Mouse (Mus musculus) C2C12 (cell line): Measurements from ENCODE around the gene Hist1h1d. TPM values are rescaled to one million over a fixed set of nuclear protein-coding genes. Genes with fewer than 3 reads are reported as not detected.

ENCODE experiments used
- H3K27me3 ChIP-seq: one replicate; pipeline ENCODE4 v1.6.1; 2011; ENCODE audit not compliant: control insufficient read depth, insufficient read depth, insufficient read length
- H3K36me3 ChIP-seq: one replicate; pipeline ENCODE4 v1.6.1; 2011; ENCODE audit not compliant: control insufficient read depth, insufficient read depth
- H3K4me3 ChIP-seq: one replicate; pipeline ENCODE4 v1.5.1; 2011; ENCODE audit warnings: mild to moderate bottlenecking, control low read depth; ENCODE audit not compliant: poor library complexity, insufficient read depth, severe bottlenecking
- H3K79me2 ChIP-seq: one replicate; pipeline ENCODE4 v1.6.1; 2011; ENCODE audit not compliant: control insufficient read depth, insufficient read depth
- H3K79me3 ChIP-seq: one replicate; pipeline ENCODE4 v1.6.1; 2011; ENCODE audit warnings: low read depth, control low read depth
- H3ac ChIP-seq: one replicate; pipeline ENCODE3; 2011; ENCODE audit warnings: low read depth; ENCODE audit not compliant: control insufficient read depth, insufficient read length
- CEBPB ChIP-seq: IDR thresholded peaks from one replicate; pipeline ENCODE4 v1.6.1; 2011; ENCODE audit warnings: low read depth, mild to moderate bottlenecking, control low read depth, moderate library complexity
- CTCF ChIP-seq: IDR thresholded peaks from one replicate; pipeline ENCODE4 v1.5.1; 2011; ENCODE audit not compliant: control insufficient read depth, insufficient read depth, insufficient read length
- FOSL1 ChIP-seq: IDR thresholded peaks from one replicate; pipeline ENCODE4 v1.8.0; 2011; ENCODE audit warnings: mild to moderate bottlenecking, low read length; ENCODE audit not compliant: poor library complexity, insufficient read depth, severe bottlenecking
- MAX ChIP-seq: IDR thresholded peaks from one replicate; pipeline ENCODE4 v1.6.1; 2011; ENCODE audit warnings: mild to moderate bottlenecking, control low read depth
- MYOD1 ChIP-seq: IDR thresholded peaks from one replicate; pipeline ENCODE4 v1.6.1; 2011; ENCODE audit warnings: low read depth; ENCODE audit not compliant: control insufficient read depth, insufficient read length
- MYOG ChIP-seq: IDR thresholded peaks from one replicate; pipeline ENCODE4 v1.6.1; 2011; ENCODE audit not compliant: control insufficient read depth, insufficient read length; ENCODE audit errors: extremely low read depth
- USF1 ChIP-seq: IDR thresholded peaks from one replicate; pipeline ENCODE4 v1.6.1; 2011; ENCODE audit warnings: low read depth, mild to moderate bottlenecking, control low read depth, moderate library complexity
- polyA plus RNA-seq: library from polyadenylated mRNA; unstranded; fragments of >200 nt; fragmentation: generic; extraction: Trizol; gene quantifications from one replicate; pipeline ENCODE4 v1.2.1, GENCODE M21; 2012; ENCODE audit warnings: missing spikeins

Gene Hist1h1d
- polyA plus RNA-seq, 1 experiment: 0.25 TPM

DNA sequence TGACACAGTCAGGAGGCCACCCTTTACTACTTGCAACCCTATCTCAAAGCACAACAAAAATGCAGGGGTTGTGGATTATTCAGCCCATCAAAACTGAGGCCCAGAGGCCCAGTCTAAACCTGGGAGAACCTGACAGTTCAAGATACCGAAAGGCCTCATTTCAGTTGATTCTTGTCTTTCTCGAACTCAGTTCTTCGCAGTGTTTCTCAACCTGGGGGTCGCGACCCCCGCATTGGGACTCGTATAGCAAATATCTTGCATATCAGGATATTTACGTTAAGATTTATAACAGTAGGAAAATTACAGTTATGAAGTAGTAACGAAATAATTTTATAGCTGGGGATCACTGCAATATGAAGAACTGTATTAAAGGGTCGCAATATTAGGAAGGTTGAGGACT is 27.2 kb upstream of the Hist1h1d start:
- H3K27me3 ChIP-seq: no peaks in the 10 kb centered on the region
- H3K4me3 ChIP-seq: peak overlapping the region; percentile 8
- no peaks in the 10 kb centered on the region for H3K79me3 ChIP-seq
- H3ac ChIP-seq: no peak overlapping the region
- H3K36me3 ChIP-seq: no peaks in the 10 kb centered on the region
- TF ChIP-seq USF1: no peak
- no peak for TF ChIP-seq CEBPB
- TF ChIP-seq MYOG: no peak
- no peak for TF ChIP-seq MAX
- no peak for TF ChIP-seq FOSL1
- no peak for TF ChIP-seq CTCF
- TF ChIP-seq MYOD1: no peak
- H3K79me2 ChIP-seq: no peaks in the 10 kb centered on the region

- H3K4me3 ChIP-seq: peak overlapping the region; percentile 8
- H3K79me3 ChIP-seq: no peaks in the 10 kb centered on the region
- no peaks in the 10 kb centered on the region for H3K36me3 ChIP-seq
- no peaks in the 10 kb centered on the region for H3K79me2 ChIP-seq
- peak overlapping the region; percentile 36 for H3ac ChIP-seq
- no peak for TF ChIP-seq MYOD1
- TF ChIP-seq CEBPB: peak; percentile 7
- peak; percentile 86 for TF ChIP-seq USF1
- TF ChIP-seq FOSL1: no peak
- TF ChIP-seq MYOG: no peak
- TF ChIP-seq MAX: peak; percentile 15
- H3K27me3 ChIP-seq: no peaks in the 10 kb centered on the region
These were observed 26.8 kb upstream of the Hist1h1d start for GRCm38 (mm10) chr13:23526312-23526711.

DNA sequence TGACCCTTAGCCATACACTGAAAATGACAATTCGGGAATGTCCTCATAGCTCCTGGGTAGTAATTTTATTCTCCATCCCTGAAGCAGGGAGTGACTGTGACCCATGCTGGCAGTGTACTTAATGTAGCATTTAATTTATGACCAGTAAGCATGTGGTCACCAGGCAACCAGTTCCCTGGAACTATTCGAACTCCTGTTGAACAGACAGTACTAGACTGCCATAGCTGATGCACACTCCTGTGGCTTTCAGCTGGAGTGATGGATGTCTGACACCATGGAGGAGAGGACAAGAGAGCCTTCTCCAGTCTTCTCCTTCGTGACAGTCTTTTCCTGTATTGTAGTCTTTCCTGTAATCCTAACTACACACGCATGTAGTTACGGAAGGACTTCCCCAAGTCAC is 24.1 kb upstream of the Hist1h1d start:
- H3K4me3 ChIP-seq: no peak overlapping the region

DNA sequence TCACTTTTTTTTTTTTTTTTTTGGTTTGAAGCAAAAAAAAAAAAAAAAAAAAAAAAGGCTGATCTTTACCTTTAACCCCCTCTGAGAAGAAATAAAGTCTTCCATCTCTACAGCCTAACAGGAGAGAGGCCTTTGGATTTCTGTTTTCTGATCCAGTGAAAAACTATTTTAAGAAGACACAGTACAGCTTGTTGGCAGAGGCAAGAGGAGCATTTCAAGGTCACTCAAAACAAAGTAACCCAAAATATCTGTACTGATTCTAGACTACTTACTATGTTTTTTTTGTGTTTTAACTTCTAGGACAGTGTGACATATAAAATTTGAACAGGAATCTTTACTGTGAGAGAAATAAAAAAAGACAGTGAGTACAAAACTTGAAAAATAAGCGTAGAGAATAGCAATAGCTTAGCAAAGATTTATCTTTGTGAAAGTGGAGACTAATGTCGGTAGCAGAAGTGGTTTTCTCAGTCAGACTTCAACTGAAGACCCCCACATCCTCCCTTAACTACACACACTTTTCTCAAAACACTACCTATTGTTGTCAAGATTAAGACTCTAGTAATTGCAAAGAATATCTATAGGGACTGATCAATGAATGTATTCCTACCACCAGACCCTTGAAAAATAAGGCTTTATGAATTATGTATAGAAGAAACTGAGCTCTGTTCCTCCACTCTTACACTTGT is 23.4 kb upstream of the Hist1h1d start:
- Histone ChIP-seq H3K79me3 (no peaks in the 10 kb centered on the region), H3K79me2 (no peaks in the 10 kb centered on the region), H3ac (no peak overlapping the region), H3K27me3 (no peaks in the 10 kb centered on the region), H3K4me3 (no peak overlapping the region), H3K36me3 (no peaks in the 10 kb centered on the region)
- TF ChIP-seq FOSL1 (no peak), MAX (no peak), MYOD1 (no peak), CEBPB (no peak)

More for the DNA sequence above, 24.1 kb upstream of the Hist1h1d start:
- TF ChIP-seq MAX (no peak), FOSL1 (no peak), CEBPB (no peak), USF1 (no peak), MYOD1 (no peak), MYOG (no peak), CTCF (no peak)
- no peaks in the 10 kb centered on the region for H3K79me2 ChIP-seq
- no peaks in the 10 kb centered on the region for H3K27me3 ChIP-seq
- H3K36me3 ChIP-seq: no peaks in the 10 kb centered on the region
- no peaks in the 10 kb centered on the region for H3K79me3 ChIP-seq
- no peak overlapping the region for H3ac ChIP-seq

GRCm38 (mm10) chr13:23530181-23530900 is 22.7 kb upstream of the Hist1h1d start:
- Histone ChIP-seq H3K4me3 (peak overlapping the region; percentile 25), H3K79me3 (no peaks in the 10 kb centered on the region), H3K27me3 (no peaks in the 10 kb centered on the region), H3K79me2 (no peaks in the 10 kb centered on the region), H3ac (peak overlapping the region; percentile 36), H3K36me3 (no peaks in the 10 kb centered on the region)
- TF ChIP-seq FOSL1 (no peak), MAX (no peak), MYOD1 (no peak), MYOG (no peak), CEBPB (no peak), CTCF (no peak), USF1 (no peak)
